Mouse (Mus musculus) gastrocnemius, adult 18-20 months (tissue): ENCODE measurements around the gene Nelfb. TPM values are rescaled to one million over a fixed set of nuclear protein-coding genes. Genes with fewer than 3 reads are reported as not detected.
A peak's percentile ranks its signal among the peaks of the same experiment; 100 is the strongest.

Experiments
- DNase-seq: peaks from one replicate; pipeline ENCODE4 v3.0.0; 2021; ENCODE audit warnings: low spot score
- total RNA-seq, 2 experiments: library from RNA; stranded (reverse); gene quantifications; 2 replicates each; pipeline ENCODE4 v1.2.3; 2021

The Nelfb gene
- total RNA-seq, 2 experiments from 2014 or later = 18.8 to 21.3 TPM

DNA sequence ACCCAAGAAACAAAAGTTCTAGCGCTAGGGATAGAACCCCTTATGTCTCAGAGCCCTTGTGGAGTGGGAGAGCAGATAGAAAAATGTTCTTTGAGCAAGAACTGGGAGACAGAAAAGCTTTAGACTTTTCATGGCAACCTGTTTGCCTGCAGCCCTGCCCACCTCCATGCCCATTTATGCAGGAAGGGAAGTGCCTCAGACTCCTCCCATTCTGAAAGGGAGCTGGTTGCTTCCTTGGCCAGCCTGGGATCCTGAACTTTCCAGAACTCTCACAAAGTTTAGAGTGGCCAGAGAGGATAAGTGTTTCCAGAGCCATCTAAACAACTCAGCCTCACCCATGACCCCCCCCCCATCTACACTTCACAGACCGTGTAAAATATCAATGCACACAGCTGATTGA is 14.1 kb downstream of the Nelfb start:
- no peak for DNase-seq

DNA sequence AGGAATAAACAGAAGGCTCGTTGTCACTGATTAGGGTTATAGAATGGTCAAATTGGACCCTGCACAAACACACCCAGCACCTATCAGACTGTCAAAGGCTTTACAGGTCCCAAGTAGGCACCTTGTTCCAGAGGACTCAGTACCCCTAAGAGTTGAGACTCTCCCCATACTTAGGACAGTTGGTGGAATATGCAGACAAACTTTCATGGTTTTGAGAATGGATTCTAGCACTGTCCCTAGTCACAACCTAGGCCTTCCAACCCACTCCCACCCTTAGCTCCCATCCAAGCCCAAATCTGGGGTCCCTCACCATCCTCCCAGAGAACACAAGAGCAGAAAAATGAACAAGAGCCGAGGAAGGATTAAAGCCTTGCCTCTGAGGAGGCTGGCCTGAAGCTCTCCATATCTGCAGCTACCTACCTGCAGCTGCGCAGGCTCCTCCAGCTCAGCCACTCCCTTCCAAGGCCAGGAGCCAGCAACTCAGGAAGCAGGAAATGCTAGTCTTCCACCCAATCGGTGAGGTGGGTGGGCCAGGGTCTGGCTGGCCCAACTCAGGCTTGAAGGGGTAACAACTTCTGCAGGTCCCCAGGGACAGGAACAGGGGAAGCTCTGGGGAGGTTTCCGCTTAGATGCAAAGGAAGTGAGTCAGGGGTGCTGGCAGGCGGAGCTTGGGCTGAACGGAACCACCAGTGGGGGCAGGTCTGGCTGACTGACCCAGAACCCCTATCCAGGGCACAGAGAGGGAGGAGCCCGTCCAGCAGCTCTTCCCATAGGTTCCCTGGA is 14.9 kb downstream of the Nelfb start, which contains the start of gene Tor4a:
Tor4a (minus strand) TSS at position 715 of the 783 bp plus-strand sequence.
- peak; percentile 73 for DNase-seq

DNA sequence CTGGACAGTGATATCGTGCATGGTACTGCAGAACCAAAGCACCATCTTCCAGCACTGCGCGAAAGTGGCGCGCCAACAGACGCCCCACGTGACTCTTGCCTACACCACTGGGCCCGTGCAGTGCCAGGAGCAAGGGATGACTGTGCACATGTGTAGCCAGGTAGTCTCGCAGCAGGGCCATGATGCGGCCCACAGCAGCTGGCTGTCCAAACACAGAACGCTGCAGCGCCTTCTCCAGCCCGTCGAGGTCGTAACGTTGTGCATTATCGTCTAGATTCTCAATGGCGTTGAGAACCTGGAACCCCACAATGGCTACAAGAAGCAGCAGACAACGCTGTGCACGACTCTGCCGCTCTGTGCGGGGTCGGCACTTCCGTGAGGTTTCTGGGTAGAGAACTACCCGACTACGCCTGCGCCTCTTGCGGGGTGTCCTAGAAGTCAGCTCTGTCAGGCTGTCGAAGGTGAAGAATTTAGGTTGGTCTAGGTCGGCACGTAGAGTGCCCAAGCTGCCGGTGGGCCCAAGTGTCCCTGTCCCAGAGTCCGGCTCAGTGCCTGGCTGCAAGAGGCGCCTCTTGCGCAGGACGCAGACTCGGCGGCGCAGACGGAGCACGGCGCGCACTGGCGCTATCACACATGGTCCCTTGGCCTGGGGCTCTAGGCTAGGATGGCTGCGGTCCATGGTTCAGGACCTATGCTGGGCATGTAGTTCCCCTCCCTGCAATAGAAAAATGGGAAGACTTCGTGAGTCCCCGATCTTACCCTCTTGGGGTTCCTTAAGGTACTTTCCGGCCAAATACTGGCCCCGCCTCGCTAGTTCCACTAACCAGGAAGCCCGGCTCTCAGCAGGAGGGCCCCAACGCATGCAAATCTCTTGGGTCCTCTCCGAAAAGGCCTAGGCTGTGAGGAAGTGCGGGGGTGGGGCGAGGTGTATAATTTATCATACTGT is 15.8 kb downstream of the Nelfb start:
- peak; percentile 55 for DNase-seq

DNA sequence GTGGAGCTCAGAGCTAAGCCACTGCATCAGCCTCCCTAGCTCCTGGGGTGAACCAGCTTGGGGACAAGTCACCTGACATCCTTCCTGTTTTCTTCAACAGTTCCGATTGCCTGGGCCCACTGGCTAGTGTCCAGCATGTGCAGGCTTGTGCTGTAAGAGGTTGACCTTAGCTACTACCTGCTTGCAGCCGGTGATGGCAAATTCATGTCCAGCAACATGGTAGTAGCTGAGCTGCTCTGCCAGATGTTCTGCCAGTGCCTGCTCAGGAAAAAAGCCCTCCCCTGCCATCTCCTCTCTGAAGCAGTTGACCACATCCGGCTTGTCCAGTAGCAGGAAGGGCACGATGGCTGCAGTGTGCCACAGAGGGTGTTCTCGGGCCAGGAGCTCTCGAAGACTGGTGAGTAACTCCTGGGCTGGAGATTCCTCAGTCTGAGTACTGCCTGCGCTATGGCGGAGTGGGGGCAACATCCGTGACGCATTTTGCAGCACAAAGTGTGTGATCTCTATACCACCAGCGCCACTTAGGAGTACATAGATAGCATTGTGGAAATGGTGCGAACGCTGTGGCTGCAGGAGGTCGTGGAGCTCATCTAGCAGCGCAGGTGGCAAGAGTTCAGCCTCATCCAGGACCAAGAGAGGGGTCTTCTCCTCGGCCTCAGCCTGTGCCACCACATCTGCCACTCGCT is 16.7 kb downstream of the Nelfb start:
- no peak for DNase-seq

DNA sequence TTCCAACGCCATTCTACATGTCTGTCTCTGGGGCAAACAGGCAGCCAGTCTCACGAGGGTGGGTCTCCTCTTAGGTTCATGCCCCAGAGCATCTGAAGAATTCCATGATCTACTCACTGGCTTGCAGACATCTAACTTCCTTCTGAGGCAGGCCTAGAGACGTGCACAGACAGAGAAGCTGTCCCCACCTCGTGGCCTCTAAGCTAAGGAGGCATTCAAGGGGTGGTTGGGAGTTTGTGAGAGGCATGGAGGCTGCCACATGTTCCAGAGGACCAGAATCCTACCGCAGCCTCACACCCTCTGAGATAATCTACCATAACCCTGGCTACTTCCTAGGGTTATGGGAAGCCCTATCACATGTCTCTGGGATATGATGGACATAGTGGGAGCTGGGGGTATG is 17.3 kb downstream of the Nelfb start:
- DNase-seq = no peak

DNA sequence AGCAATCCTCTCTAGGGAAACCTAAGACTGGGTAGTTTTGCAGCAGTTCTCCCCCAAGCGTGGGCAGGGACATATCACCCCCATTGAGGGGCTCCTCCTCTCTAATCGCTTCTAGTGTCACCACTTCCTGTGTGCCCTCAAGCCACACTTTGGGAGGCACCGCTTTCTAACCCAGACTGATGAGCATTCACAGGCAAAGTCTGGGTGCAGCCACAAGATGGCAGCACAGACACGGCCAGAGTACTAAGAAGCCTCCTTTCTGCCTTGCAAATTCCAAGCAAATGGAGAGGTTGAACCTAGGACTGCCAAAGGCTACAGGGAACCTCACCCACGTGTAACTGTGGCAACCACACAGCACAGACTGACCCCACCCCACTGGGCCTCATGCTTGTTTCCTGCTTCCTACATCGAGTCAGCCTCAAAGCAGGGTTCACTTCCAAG is 17.9 kb downstream of the Nelfb start:
- peak; percentile 86 for DNase-seq

DNA sequence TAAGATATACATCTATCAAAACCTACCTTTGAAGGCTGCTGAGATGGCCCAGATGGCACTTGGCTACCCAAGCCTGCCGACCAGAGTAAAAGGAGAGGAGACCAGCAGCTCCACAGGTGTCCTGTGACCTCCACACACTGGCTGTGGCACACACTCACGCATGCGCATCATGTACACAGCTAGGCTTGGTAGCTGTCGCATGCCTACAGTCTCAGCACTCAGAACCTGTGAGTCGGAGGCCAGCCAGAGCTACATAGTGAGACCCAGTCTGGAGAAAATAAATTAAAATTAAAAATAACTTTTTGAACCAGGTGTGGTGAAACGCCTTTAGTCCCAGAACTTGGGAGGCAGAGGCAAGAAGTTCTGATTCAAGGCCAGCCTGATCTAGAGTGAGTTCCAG is 23.4 kb downstream of the Nelfb start:
- DNase-seq = no peak

DNA sequence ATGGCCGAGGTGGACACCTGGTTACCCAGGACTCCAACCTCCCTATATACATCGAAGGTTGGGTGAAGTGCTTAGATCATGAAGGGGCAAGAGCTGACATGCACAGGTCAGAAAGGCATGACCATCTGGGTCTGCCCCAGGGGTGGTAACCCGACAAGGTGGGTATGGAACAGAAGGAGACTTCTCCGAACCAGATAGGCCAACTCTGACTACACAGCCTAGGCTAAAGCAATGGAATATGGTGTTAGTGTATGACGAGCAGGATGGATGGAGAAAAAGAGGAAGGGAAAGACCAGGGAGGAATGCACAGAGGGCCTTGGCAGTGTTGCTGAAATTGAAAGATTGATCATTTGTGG is 24.7 kb downstream of the Nelfb start:
- DNase-seq = no peak

DNA sequence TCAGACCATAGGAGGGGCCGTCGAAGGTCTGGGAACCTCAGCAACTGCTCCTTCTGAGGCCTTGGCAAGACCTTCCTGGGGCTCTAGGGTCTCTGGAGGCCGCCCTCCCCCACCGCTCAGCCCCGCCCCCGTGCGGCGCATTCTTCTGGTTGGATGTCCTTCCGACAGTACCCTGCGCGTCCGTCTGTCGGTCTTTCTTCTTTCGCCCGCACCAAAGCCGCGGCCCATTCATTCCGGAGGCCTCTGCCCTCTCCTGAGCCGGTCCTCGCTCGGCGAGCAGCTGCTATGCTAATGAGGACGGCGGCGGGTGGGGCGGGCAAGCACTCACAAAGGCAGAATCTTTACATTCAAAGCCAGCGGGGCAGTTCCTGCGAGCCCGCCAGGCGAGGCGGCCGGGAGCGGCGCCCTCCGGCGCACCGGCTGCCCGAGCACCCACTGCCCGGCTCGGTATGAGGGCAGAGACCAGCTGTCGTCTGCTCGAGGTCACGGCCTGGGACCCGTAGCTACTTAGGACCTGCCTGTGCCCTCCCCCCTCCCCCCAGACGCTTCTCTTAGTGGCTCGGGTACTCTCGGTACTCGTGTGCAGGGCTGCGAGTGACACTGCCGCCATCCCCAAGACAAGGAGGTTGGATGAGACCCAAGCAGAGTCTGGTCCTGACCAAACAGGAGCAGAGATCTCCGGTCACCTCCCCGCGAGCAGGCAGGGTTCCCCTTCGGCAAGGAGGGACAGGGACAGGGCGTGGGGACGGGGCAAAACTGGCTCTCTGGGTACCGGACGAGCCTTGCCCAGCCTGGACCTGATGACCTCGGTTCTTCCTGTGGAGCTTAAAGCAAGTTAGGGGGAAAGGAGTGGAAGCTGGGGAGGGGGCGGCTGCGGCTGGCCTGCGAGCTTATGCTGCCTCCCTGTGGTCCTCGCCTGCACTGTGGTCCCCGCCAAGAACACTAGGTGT is 25.4 kb downstream of the Nelfb start:
- DNase-seq = no peak

DNA sequence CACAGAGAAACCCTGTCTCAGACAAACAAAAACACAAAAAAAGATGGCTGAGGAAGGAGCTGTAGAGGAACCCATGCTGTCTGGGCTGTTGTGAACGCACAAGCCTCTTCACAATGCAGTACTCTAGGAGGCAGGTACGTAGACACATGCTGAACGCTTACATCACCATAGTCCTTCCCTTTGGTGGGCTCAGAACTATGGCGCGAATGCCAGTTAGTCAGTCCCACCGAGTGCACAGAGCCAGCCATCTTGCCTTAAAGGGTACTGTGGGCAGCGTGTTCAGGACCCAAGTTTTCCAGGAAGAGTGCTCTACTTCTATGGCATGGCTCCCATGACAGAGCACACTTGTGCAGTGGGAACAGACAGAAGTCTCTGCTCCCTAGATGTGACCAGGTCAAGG is 26.8 kb downstream of the Nelfb start:
- no peak for DNase-seq

DNA sequence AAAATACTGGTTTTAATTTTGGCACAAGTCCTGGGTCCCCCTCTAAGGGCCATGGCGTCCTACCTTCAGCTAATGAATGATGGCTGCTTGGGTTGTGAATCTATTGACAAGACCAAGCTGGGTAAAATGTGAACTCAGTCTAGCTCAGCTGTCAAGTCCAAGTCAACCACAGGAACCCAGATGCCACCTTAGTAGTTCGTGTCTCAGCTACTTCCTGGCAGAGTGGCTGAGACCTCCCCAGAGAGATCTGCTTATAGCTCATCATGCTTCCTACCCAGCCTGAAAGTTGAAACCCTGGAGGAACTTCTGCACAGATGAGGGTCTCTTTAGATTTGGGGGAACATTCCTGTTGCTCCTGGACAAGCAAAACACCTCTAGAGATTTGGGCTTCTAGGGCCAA is 28.0 kb downstream of the Nelfb start:
- DNase-seq = no peak

DNA sequence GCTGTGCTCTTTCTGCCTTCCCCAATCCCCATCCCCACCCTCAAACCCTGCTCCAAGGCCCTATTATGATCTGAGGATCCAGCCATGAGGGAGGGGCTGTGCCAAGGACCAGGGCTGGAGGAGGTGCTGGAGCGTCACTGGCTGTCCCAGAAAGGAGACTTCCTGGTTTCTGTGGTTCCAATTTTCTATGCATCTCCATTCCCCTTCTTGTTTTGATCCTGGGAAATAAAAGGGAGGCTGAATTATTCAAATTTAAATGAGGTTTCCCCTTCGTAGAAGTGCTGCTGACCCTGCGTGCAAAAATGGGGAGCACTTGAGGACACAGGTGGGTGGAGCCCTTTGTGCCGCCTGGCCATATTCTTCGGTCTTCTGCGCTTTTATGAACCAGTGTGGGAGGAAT is 28.6 kb downstream of the Nelfb start:
- no peak for DNase-seq

DNA sequence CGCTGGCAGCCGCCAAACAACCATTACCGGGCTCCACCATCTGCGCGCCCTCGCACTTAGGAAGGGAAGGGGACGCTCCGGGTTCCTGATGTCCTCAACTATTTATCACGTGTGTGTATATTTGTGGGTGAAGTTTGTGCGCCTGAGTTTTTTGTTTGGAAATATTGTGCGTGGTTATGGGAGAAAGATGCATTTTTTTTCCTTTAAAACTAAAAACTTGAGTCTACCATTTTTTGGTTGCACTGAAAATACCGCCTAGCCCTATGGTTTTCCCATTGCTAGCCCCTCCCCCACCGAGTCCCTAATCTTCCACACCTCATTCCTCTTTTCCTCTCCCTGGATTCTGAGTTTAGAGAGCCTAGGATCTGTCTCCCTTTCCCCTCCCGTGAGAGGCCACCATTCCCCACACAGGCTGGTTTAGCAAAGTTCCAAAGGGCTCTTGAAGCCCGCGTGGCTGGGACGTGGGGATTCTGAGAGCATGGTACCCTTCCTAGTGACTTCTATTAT is 29.3 kb downstream of the Nelfb start:
- DNase-seq = no peak

DNA sequence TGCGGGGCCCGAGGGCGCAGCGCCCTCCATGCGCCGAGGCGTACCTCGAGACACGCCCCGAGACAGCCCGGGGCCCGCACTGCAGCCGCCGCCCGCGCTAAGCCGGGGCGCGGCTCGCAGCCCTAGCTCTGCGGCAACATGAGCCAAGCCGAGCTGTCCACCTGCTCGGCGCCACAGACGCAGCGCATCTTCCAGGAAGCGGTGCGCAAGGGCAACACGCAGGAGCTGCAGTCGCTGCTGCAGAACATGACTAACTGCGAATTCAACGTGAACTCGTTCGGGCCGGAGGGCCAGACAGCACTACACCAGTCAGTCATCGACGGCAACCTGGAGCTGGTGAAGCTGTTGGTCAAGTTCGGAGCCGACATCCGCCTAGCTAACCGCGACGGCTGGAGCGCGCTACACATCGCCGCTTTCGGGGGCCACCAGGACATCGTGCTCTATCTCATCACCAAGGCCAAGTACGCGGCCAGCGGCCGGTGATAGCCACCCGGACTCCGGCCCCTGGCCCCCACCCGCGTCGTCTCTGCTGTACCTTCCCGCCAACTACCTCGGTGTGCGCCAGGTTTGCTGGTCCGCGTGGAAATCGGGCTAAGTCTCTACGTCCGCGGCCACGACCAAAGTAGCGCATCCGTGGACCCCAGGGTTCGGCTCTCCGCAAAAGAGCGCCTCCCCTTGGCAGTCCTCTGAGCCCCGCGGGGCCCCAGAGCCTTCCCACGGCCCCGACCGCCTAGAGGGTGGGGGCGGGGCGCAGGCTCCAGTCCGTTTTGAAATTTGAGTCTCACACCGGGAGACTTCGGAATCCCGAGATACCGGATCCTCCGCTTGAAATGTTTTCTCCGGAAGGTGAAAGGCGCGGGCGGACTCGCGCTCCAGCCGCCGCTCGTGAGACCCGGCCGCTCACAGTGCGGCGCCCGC is 30.1 kb downstream of the Nelfb start:
- no peak for DNase-seq

DNA sequence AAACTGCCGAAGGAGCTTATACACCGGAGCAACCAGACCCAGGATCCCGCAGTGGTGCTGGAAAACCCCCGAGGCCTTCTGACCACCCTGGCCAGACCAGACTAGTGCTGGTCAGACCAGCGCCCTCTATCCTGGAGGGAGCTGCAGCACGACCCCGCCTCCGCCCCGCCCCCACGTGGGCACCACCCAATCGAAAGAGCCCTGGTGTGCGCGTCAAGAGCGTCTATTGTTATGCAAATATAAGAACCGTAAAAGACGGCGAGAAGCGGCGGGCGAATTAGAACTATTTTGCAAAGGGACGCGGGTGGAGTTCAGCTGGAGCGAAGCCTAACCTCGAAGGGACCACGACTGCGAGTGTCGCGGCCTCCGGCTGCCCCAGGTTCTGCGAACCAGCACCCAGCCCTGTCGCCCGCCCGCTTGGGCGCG is 30.8 kb downstream of the Nelfb start, which contains the start of gene Nrarp:
Nrarp (plus strand) TSS at position 281 of the 426 bp plus-strand sequence.
- peak; percentile 86 for DNase-seq

DNA sequence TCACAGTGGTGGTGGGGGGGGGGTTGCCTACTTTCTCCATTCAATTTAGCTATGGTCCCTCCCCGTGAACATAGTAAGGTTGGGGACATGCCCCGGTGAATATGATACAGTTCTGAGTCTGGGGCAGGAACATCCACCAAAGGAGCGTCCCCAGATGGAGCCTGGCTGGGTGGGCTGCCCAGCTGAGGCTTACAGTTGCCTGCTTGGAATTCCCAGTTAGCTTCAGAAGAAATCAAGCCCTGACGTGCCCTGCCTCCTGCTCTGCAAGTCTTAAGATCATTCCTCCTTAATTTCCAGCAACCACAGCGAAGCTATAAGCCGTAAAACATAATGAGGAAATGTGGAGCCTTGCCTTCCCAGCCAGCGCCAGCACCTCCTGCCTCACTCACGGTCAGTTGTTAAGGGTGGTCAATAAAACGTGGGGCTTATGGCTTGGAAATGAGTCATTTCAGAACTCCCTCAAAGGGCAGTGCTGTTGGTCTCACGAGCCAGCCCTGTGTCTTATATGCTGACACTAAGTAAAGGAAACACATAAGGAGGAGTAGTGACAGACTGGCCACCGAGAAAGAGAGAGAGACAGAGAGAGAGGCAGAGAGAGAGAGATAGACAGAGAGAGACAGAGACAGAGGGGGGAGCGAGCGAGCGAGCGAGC is 31.6 kb downstream of the Nelfb start:
- DNase-seq = no peak

DNA sequence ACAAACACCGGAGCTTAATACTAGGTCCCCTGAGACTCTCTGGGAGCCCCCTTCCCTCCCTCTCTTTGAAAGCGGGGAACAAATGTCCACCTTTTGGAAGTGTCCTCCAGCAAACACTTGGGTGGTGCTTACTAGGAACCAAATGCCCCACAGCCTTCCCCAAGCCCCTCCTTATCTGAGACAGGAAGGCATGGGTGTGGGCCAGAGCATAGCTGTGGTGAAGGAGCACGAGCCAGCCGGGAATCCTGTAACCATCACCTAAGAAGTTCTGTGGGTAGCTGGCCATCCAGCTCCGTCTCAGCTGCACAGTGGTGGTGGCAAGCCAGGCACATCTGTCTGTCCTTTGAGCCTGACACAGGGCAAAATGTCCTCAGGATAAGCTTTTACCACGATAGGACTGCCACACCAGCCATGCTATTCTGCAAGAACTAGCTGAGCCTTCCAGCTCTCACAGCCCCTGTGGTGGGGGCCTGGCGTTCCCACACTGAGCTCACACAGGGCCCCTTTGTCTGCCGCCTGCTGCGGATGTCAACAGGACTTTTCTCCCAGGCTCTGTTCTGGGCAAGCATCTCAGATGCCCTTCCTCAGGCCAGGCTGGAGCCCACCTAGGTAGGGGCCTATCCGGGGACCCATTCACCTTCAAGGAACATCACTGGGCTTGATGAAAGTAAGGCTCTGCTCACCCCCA is 32.9 kb downstream of the Nelfb start:
- DNase-seq = no peak

DNA sequence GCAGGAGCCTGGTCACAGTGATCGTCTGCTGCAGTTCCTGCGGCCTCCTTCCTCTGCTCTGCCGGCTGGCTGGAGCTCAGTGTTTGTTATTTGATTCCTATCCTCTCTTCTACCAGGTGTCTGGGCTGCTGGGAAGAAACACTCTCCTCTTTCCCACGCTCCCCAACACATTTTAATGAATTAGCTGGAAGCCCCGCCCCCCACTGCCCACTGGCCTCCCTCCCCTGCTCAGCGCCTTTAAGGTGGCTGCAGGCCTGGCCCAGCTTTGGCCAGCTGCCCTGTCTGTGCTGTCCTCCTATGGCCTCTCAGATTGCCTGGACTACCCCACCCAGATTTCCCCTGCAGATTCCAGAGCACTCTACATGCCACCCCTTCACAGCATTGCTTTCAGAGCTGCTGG is 33.6 kb downstream of the Nelfb start:
- DNase-seq = no peak
